Mouse (Mus musculus): ENCODE results near the gene Hmga2.

Gene Hmga2

GRCm38 (mm10) chr10:120420971-120421629 lies 55.2 kb downstream of the Hmga2 start:
- TF ChIP-seq GATA4 (IDR thresholded peaks at IDR 0.05; ENCODE audit: insufficient replicate concordance, low read length): no peak

DNA sequence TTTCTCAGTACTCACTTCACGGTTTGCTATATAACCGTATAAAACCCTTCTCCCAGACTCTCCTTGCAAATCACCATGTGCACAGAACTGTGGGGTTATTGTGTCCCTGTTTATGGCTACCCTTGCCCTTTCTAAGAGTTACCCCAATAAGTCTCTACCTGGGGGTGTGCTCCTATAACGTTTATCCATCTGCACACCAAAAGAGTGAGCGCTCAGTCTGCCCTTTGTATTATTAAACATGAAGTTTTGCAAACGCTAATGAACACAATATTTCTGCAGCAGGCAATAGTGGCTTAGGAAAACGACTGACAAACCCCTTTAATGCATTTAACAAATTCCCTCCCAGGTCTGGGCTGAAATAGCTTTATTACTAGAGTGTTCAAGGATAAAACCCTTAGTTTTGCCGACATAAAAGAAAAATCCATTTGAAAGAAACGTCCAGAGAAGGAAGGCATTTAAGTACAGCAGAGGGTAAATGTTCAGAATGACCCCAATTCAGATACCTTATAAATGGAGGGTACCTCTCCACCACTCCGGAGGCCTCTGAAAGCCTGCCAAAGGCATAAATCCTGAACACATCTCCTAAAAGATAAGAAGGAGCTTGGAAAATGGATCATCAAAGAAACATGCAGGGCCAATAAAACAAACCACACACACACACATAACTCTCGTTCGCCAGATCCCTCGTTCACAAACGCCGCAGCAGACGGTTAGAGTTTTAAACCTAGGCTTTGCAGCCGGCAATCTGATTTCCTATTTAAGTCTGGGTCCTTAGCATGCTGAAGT lies 57.3 kb downstream of the Hmga2 start:
- TF ChIP-seq GATA4 (IDR thresholded peaks at IDR 0.05; ENCODE audit: insufficient replicate concordance, low read length): no peak

GRCm38 (mm10) chr10:120418211-120418610 lies 58.1 kb downstream of the Hmga2 start:
- TF ChIP-seq GATA4 (IDR thresholded peaks at IDR 0.05; ENCODE audit: insufficient replicate concordance, low read length): no peak

DNA sequence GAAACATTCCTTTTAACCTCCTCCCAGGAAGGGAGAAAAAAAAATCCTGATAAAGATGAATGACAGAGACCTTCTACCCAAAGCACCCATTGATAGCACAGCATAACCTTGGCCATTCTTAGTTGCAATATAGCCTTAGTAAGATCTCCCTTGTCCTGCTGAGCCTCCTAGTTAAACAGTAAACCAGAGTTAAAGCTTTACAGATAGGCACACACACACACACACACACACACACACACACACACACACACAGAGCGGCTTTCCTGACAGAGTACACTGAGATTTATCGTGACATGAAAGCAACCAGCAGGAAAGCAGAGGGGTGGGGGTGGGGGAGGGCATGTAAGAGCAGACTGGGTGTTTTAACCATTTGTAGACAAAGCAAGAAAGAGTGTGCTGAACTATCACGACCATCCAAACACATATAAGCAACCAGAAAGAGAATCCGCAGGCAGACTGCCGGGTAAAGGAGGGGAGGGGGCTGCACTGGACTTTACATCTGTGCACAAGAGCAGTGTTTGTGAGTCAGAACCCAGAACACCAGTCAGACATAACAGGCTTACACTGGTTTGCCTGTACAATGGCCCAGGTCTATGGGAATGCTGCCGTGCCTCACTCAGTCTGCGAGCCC lies 58.7 kb downstream of the Hmga2 start:
- TF ChIP-seq GATA4 (IDR thresholded peaks at IDR 0.05; ENCODE audit: insufficient replicate concordance, low read length): peak; percentile 65

DNA sequence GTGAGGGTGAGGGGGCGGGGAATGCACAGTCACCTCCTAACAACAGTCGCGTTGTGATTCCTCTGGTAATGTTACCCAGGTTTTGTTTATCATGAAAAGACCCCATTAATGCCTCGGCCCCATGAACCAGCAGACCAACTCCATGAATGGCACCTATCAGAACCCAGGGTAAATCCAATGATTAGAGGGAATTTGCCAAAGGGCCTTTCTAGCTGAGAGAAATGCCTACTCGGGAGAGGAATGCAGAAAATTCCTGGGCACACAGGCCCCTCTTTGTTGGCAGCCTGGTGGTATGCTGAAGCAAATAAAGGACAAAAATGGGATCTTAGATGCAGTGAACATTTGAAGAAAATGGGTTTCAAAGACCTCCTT lies 59.2 kb downstream of the Hmga2 start:
- no peak for TF ChIP-seq GATA4 (IDR thresholded peaks at IDR 0.05; ENCODE audit: insufficient replicate concordance, low read length)

DNA sequence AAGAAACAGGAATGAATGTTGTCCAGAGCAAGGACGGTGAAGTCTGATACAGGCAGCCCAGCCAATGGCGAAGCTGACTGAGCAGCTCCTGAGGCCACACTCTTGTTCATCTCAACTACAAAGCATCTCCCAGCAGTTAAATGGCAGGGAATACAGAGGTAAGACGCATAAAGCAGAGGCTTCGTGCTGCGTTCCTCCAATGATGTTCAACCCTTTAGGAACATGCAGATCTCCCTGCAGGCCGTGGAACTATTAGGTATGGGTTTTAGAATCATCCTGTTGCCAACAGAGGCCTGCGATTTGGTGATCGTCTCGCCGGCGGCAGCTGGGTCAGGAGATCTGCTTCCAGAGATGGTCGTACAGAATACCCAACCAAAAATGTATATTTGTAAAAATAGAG lies 59.6 kb downstream of the Hmga2 start:
- no peak for TF ChIP-seq GATA4 (IDR thresholded peaks at IDR 0.05; ENCODE audit: insufficient replicate concordance, low read length)

DNA sequence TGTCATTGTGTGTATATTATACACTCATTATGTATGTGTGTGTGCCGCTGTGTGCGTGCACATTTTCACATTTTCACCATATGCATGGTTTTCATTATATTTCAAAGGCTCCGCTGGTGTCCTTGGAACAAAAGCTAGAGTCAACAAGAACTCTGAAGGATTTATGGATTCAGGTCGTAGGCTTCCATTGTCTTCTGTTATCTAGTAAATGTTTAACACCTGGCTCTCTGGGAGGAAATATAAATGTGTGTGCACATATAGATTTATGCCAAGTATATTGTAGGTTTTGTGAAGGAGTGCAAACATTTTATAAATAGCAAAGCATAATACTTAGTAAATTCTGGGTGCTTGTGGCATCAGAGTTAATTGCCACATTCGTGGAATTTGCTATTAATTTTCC lies 64.1 kb downstream of the Hmga2 start:
- TF ChIP-seq GATA4 (IDR thresholded peaks at IDR 0.05; ENCODE audit: insufficient replicate concordance, low read length): no peak

- TF ChIP-seq GATA4 (IDR thresholded peaks at IDR 0.05; ENCODE audit: insufficient replicate concordance, low read length): no peak
Measured at GRCm38 (mm10) chr10:120410958-120411357, 65.3 kb downstream of the Hmga2 start.

- TF ChIP-seq GATA4 (IDR thresholded peaks at IDR 0.05; ENCODE audit: insufficient replicate concordance, low read length): no peak
Measured at GRCm38 (mm10) chr10:120409131-120409530, 67.1 kb downstream of the Hmga2 start.

GRCm38 (mm10) chr10:120407230-120407629 lies 69.0 kb downstream of the Hmga2 start:
- TF ChIP-seq GATA4 (IDR thresholded peaks at IDR 0.05; ENCODE audit: insufficient replicate concordance, low read length): no peak

- no peak for TF ChIP-seq GATA4 (IDR thresholded peaks at IDR 0.05; ENCODE audit: insufficient replicate concordance, low read length)
Measured at GRCm38 (mm10) chr10:120406038-120406437, 70.2 kb downstream of the Hmga2 start.

DNA sequence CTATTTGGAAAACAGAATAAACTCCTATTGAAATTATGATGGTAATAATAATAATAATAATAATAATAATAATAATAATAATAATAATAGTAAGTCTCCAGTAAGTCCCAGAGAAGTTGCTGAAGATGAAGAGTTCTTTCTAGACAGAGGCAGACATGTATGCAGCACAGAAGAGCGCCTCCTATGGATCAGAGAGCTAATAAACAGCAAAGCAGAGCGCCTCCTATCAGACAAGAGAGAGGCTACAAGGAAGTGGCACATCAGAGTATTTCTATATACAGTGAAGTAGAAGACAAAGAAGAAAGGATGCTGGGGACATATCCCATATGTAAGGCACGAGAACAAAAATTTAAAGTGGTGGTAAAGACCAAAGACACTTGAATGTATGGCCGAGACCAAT lies 70.9 kb downstream of the Hmga2 start:
- no peak for TF ChIP-seq GATA4 (IDR thresholded peaks at IDR 0.05; ENCODE audit: insufficient replicate concordance, low read length)

DNA sequence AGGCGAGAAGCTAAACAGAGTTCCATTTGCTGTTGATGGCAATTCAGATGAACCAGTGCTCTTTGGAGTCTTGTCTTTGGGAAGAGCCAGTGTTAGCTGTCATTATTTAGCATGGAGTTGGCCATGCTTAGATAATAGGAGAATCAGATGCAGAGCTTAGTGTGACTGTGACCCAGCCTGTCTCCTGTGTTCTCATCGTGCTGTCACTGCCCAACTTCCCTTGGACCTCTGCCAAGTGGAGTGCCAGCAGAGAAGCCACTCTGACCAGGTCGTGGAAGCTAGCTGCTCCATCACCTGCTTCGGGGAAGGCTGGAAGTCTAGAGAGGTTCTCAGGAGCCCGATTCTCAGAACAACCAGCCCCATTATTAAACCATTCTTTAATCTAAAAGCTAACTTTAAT lies 73.3 kb downstream of the Hmga2 start:
- TF ChIP-seq GATA4 (IDR thresholded peaks at IDR 0.05; ENCODE audit: insufficient replicate concordance, low read length): no peak

DNA sequence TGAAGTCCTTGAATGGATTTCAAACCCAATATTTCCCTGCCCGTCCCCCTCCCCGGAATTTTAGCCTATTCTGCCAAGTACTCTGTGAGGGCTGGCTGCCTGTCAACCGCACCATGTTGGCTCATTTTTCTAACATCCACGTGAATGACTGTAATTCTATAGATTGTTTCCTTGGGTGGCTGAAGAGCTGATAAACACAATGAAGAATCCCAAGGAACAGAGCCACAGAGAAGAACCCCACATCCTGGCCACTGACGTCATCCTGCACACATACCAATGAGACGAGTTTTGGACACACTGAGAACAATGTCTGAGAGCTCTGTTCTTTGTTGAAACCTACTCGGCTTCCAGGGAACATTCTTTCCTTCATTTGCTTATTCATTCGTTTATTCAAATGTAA lies 74.5 kb downstream of the Hmga2 start:
- TF ChIP-seq GATA4 (IDR thresholded peaks at IDR 0.05; ENCODE audit: insufficient replicate concordance, low read length): no peak

DNA sequence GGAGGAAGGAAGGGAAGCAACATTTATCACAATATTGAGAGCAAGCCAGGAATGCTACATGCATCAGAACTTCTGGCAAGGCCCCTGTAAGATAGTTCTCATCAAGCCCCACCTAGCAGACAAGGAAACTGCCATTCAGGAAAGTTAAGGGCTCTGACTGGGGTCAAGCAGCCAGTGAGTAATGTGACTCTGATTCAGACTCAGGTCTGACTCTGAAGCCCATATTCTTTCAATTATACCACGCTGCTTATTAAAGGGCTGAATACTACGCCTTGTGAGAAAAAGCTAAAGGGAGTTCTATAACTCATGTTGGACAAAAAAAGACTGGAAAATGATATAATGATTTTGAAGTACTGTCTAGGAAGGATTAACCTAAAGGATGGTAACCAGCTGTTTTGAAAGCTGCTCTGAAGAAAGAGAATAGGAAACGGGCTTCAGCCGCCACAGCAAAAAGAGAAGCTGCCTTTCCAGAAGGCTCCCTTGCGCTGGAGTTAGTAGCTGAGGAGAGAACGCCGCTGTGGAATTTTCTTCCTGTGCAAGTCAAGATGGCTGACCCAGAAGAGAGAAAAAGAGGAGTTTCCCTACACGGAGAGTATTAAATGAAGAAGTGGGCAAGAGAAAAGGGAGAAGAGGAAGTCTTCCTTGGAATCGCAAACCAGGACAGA lies 76.3 kb downstream of the Hmga2 start:
- TF ChIP-seq GATA4 (IDR thresholded peaks at IDR 0.05; ENCODE audit: insufficient replicate concordance, low read length): no peak

GRCm38 (mm10) chr10:120398745-120399144 lies 77.5 kb downstream of the Hmga2 start:
- TF ChIP-seq GATA4 (IDR thresholded peaks at IDR 0.05; ENCODE audit: insufficient replicate concordance, low read length): no peak

Data from liver, adult (tissue).